ENCODE assay signal across 9 mouse cellular contexts in genomic region chr9:61558621-61559020, GRCm38 (mm10).
A peak's percentile ranks its signal among the peaks of the same experiment; 100 is the strongest.
DNase-seq lines count a peak whose midpoint lies in the region; ATAC-seq lines count a peak whose summit lies in the region.
"Had no signal": no experiment of that assay in that cellular context is flagged by ENCODE, and none has a peak within 500 bp of the region (broad histone marks: within the 10 kb centered on the region; RNA-seq: fewer than 3 reads in every experiment).

No protein-coding gene starts in this region.

- WGBS in liver, embryonic 12.5 days (ENCODE audit: insufficient replicate concordance) = 75% methylated on average over 10 of the region's 10 CpGs

- DNase-seq in left cerebral cortex, adult 11 months (ENCODE audit: low spot score) = peak; percentile 56
- no peak for DNase-seq in left cerebral cortex, adult 18-20 months (ENCODE audit: low spot score in 2 of 2)
- DNase-seq in cerebellum, adult 9-10 months = peak; percentile 30
- DNase-seq in gastrocnemius, adult 8-10 months (ENCODE audit: low spot score in 2 of 2) = peak; percentile 40 to 51
- peak; percentile 35 to 65 for DNase-seq in left cerebral cortex, postnatal 10 days (ENCODE audit: extremely low spot score in 1 of 2, low spot score in 2 of 2)
- no peak for DNase-seq in urinary bladder, adult 2 months (ENCODE audit: low spot score)

- H3K4me2 ChIP-seq in liver, embryonic 12.5 days = no peak overlapping the region
- H3K4me2 ChIP-seq: heart, embryonic 13.5 days had no signal

- H3K27ac ChIP-seq in liver, embryonic 12.5 days = no peak overlapping the region
- H3K27ac ChIP-seq: heart, embryonic 13.5 days had no signal

- intact Hi-C loops in left cerebral cortex, postnatal 10 days (cut with DNase I) = no loop called here

- H3K27me3 ChIP-seq in liver, embryonic 12.5 days (replicated peaks) = peaks cover 12% of the 10 kb centered on the region; the same call in 1 of the 2 replicates

- H3K4me3 ChIP-seq in liver, embryonic 12.5 days = no peak overlapping the region
- H3K4me3 ChIP-seq: heart, embryonic 13.5 days had no signal

- H3K9me3 ChIP-seq in liver, embryonic 12.5 days (replicated peaks) = no peaks in the 10 kb centered on the region
- H3K9me3 ChIP-seq: heart, embryonic 13.5 days had no signal

- no peaks in the 10 kb centered on the region for H3K36me3 ChIP-seq in liver, embryonic 12.5 days
- H3K36me3 ChIP-seq: heart, embryonic 13.5 days had no signal

- H3K4me1 ChIP-seq in liver, embryonic 12.5 days = no peaks in the 10 kb centered on the region
- H3K4me1 ChIP-seq: heart, embryonic 13.5 days had no signal

- no peak for ATAC-seq in megakaryocyte progenitor cell, adult 5-6 weeks (replicated peaks; ENCODE audit: poor library complexity)
- ATAC-seq in liver, embryonic 12.5 days = no peak

- H3K9ac ChIP-seq in liver, embryonic 12.5 days = no peak overlapping the region
- H3K9ac ChIP-seq: heart, embryonic 13.5 days had no signal

Comparison
In these comparisons a context has a peak if more than half of its experiments do, and no peak if none do; other contexts are left out.
1. DNase-seq: peak in left cerebral cortex, adult 11 months (single experiment), cerebellum, adult 9-10 months (single experiment), gastrocnemius, adult 8-10 months (2 of 2) and left cerebral cortex, postnatal 10 days (2 of 2); none in left cerebral cortex, adult 18-20 months (0 of 2) and urinary bladder, adult 2 months (single experiment).